Mouse (Mus musculus): ENCODE measurements at regions not wholly inside any gene's neighbourhood (a gene's known extent, or its start where the extent isn't known, plus 50 kb on each side); places are given as distances from the start of the nearest gene placed in this dataset.

DNA sequence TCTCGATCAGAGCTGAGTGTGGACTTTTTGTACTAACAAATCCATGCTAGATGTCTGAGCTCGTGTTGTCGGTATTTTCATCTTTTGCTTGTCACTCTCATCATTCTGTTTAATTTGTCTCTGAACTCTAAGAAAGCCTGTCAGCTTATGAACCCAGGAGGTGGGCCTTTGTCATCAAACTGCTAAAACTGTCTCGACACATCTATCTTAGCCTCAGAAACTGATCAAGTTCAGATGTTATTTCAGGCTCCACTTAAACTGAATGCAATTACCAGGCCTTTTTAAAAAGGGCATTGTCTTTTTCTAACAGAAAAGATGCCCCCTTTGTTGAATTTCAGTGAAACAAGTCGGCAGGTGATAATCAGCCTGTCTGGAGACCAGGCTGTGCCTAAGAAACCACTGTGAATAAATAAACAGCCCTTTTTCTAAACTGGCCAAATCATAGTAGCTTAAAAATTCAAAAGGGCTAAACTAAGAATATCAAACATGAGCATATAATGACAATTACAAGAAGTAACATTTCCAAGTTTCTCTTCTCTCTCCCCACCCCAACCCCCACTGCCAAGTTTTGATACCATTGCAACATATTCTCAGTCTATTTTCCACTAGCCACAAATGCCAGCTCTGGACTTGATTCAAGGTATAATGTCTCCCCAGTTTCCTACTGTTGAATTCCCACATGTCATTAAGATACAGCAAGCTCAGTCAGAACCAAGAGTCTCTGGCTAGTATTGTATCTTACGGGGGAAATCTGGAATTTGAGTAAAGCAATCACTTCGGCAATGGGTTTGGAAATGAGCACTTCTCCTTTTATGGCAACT lies 175.8 kb downstream of the 1190002N15Rik start:
- Histone ChIP-seq H3K27ac (ENCODE audit: low read depth) (no peak overlapping the region), H3K9ac (no peak overlapping the region), H3K27me3 (ENCODE audit: insufficient read depth, low read length) (no peaks in the 10 kb centered on the region), H3K4me3 (ENCODE audit: low read depth, low read length) (no peak overlapping the region), H3K4me2 (no peak overlapping the region), H3K36me3 (ENCODE audit: insufficient read depth) (no peaks in the 10 kb centered on the region), H3K4me1 (ENCODE audit: insufficient read depth) (no peaks in the 10 kb centered on the region), H3K9me3 (ENCODE audit: low read depth, low read length) (no peaks in the 10 kb centered on the region)
- no peak for TF ChIP-seq CTCF (IDR thresholded peaks at IDR 0.05; ENCODE audit: low read depth)
- 54% methylated on average over 7 of the region's 7 CpGs for WGBS
- ATAC-seq (ENCODE audit: insufficient read depth), result no peak
- no peak for DNase-seq

DNA sequence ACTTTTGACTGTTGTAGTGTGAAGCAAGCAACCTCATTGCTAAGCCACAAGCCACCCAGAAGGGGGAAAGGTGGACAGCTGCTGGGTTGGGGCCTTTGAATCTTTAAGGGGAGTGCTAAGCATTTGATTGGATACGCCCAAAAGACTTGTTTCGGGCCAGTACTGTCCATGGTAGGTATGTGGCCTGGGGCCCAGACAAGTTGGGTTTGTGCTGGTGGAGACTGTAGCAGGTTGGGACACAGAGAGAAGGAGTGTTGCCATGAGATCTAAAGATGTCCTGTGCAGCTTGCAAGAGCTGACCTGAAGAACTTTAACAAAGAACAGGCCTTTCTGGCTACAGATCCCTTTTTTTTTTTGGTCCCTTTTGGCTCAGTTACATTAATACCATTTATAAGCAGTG lies 176.9 kb downstream of the 1190002N15Rik start:
- ATAC-seq (ENCODE audit: insufficient read depth), result no peak
- Histone ChIP-seq H3K27ac (ENCODE audit: low read depth) (no peak overlapping the region), H3K4me1 (ENCODE audit: insufficient read depth) (no peaks in the 10 kb centered on the region), H3K36me3 (ENCODE audit: insufficient read depth) (no peaks in the 10 kb centered on the region), H3K9ac (no peak overlapping the region), H3K4me2 (no peak overlapping the region), H3K27me3 (ENCODE audit: insufficient read depth, low read length) (no peaks in the 10 kb centered on the region), H3K4me3 (ENCODE audit: low read depth, low read length) (no peak overlapping the region), H3K9me3 (ENCODE audit: low read depth, low read length) (no peaks in the 10 kb centered on the region)
- DNase-seq, result no peak
- WGBS, result 87% methylated on average over 2 of the region's 2 CpGs
- TF ChIP-seq CTCF (IDR thresholded peaks at IDR 0.05; ENCODE audit: low read depth), result no peak

DNA sequence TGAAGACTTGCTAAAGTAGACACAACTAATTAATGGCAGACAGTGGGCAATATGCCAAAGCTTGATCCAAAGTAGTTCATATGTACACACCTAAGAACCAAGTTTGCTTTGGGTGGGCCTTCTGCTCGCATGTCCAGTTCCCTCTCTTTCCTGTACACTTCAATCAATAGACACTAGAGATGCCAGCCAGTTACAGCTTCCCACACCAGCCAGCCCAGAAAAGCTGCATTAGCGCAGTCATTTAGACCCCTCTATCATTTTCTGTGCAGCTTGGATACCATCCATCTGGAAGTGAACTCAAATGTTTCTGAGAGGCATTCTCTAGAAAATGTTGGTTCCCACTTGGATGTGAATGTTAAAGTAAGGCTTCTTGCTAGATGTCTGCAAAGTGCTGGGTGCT lies 179.7 kb downstream of the 1190002N15Rik start:
- ATAC-seq (ENCODE audit: insufficient read depth), result peak; percentile 52; the same call in 1 of the 2 replicates
- Histone ChIP-seq H3K36me3 (ENCODE audit: insufficient read depth) (no peaks in the 10 kb centered on the region), H3K27ac (ENCODE audit: low read depth) (no peak overlapping the region), H3K9me3 (ENCODE audit: low read depth, low read length) (no peaks in the 10 kb centered on the region), H3K4me3 (ENCODE audit: low read depth, low read length) (no peak overlapping the region), H3K4me2 (no peak overlapping the region), H3K4me1 (ENCODE audit: insufficient read depth) (no peaks in the 10 kb centered on the region), H3K9ac (no peak overlapping the region), H3K27me3 (ENCODE audit: insufficient read depth, low read length) (no peaks in the 10 kb centered on the region)
- DNase-seq, result peak; percentile 27
- 54% methylated on average over 2 of the region's 2 CpGs for WGBS
- no peak for TF ChIP-seq CTCF (IDR thresholded peaks at IDR 0.05; ENCODE audit: low read depth)

DNA sequence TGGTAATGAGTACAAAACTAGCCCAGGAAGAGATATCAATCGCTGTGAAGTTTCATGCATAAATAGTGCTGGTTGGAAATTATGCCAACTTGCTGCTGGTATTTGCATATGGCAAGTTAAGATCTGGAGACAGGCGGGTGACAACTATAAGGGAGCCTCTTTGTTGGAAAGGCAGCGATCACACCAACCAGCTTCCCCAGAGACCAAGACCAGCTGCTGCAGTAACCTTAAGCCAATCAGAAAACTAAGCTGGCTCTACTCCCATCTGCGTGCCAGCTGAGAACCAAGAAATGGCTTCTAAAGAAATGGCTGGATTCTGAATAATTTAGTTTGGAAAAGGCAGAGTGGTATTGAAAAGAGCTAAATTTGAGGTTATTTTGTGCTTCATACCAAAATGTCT lies 195.9 kb downstream of the 1190002N15Rik start:
- 83% methylated on average over 4 of the region's 4 CpGs for WGBS
- H3K9me3 ChIP-seq (ENCODE audit: low read depth, low read length), result no peaks in the 10 kb centered on the region

DNA sequence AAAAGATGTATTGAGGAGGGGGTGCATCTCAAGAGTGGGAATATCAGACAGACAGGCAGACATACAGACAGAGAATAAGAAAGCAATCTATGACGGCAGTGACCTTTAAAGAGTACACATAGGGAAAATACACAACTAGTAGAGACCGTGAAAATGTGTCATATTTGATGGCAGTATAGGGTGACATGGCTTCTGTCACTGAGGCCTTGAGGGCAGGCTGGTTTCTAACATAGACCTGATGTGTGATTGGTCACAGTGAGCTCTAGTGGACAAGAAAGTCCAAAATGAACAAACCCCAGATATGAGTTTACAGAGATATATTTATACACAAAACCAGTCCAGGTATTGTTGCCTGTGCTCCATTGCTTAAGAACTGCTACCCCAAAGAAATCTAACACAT lies 196.3 kb downstream of the 1190002N15Rik start:
- WGBS, result 85% methylated on average over 2 of the region's 2 CpGs
- ATAC-seq (ENCODE audit: insufficient read depth), result no peak
- no peaks in the 10 kb centered on the region for H3K36me3 ChIP-seq (ENCODE audit: insufficient read depth)

More for the DNA sequence above, 195.9 kb downstream of the 1190002N15Rik start:
- ATAC-seq (ENCODE audit: insufficient read depth), result no peak
- H3K4me1 ChIP-seq (ENCODE audit: insufficient read depth), result no peaks in the 10 kb centered on the region
- DNase-seq, result no peak
- no peak overlapping the region for H3K9ac ChIP-seq
- no peaks in the 10 kb centered on the region for H3K36me3 ChIP-seq (ENCODE audit: insufficient read depth)
- H3K27ac ChIP-seq (ENCODE audit: low read depth), result no peak overlapping the region
- no peaks in the 10 kb centered on the region for H3K27me3 ChIP-seq (ENCODE audit: insufficient read depth, low read length)
- H3K4me2 ChIP-seq, result no peak overlapping the region
- no peak for TF ChIP-seq CTCF (IDR thresholded peaks at IDR 0.05; ENCODE audit: low read depth)
- no peak overlapping the region for H3K4me3 ChIP-seq (ENCODE audit: low read depth, low read length)

DNA sequence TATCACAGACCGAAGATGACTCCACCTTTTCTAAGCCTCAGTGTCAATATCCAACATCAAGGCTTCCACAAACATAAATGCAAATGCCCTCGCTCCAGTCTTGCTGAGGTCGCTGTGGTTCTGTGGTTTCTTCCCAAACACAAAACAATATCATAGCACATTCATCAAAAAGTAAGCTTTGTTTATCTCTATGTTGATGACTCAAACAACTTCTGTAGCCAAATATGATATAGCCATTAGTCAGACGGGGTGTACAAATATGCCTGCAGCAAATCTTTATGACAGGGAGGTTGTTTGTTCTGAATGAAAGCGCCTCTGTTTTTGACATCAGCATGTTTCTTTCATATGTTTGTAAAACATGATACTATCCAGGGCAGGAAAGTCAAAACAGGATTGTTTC lies 204.4 kb downstream of the 1190002N15Rik start:
- TF ChIP-seq CTCF (IDR thresholded peaks at IDR 0.05; ENCODE audit: low read depth), result no peak
- Histone ChIP-seq H3K9ac (no peak overlapping the region), H3K27ac (ENCODE audit: low read depth) (no peak overlapping the region), H3K36me3 (ENCODE audit: insufficient read depth) (no peaks in the 10 kb centered on the region), H3K9me3 (ENCODE audit: low read depth, low read length) (no peaks in the 10 kb centered on the region), H3K4me2 (no peak overlapping the region), H3K4me1 (ENCODE audit: insufficient read depth) (no peaks in the 10 kb centered on the region), H3K4me3 (ENCODE audit: low read depth, low read length) (no peak overlapping the region), H3K27me3 (ENCODE audit: insufficient read depth, low read length) (no peaks in the 10 kb centered on the region)
- ATAC-seq (ENCODE audit: insufficient read depth), result no peak
- 62% methylated on average over 5 of the region's 5 CpGs for WGBS
- peak; percentile 28 for DNase-seq

More for the DNA sequence above, 196.3 kb downstream of the 1190002N15Rik start:
- H3K4me3 ChIP-seq (ENCODE audit: low read depth, low read length), result no peak overlapping the region
- H3K9ac ChIP-seq, result no peak overlapping the region
- H3K27me3 ChIP-seq (ENCODE audit: insufficient read depth, low read length), result no peaks in the 10 kb centered on the region
- H3K4me2 ChIP-seq, result no peak overlapping the region
- H3K9me3 ChIP-seq (ENCODE audit: low read depth, low read length), result no peaks in the 10 kb centered on the region
- no peak overlapping the region for H3K27ac ChIP-seq (ENCODE audit: low read depth)
- DNase-seq, result no peak
- TF ChIP-seq CTCF (IDR thresholded peaks at IDR 0.05; ENCODE audit: low read depth), result no peak
- H3K4me1 ChIP-seq (ENCODE audit: insufficient read depth), result no peaks in the 10 kb centered on the region

DNA sequence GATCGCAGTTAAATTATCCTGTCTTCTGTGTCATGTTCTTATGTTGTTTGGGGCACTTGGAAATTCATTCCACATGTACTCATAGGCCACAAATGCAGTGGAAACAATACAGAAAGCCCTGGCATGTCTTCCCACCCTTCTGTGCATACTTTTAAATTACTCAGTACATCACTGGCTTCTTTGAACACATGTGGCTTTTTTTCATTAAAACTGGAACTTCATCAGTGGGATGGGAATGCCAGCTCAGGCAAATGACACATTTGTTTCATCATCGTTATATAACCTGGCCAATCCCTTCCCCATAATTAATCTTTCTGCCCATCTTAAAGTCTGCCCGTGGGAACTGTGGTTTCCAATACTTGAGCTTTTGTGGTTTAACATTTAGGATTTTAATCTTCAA lies 214.9 kb downstream of the 1190002N15Rik start:
- WGBS, result 85% methylated on average over 3 of the region's 3 CpGs
- no peak for TF ChIP-seq CTCF (IDR thresholded peaks at IDR 0.05; ENCODE audit: low read depth)
- no peak overlapping the region for H3K4me3 ChIP-seq (ENCODE audit: low read depth, low read length)

More for the DNA sequence above, 214.9 kb downstream of the 1190002N15Rik start:
- DNase-seq (no peak), ATAC-seq (ENCODE audit: insufficient read depth) (no peak)
- Histone ChIP-seq H3K36me3 (ENCODE audit: insufficient read depth) (no peaks in the 10 kb centered on the region), H3K4me1 (ENCODE audit: insufficient read depth) (no peaks in the 10 kb centered on the region), H3K27ac (ENCODE audit: low read depth) (no peak overlapping the region), H3K9ac (no peak overlapping the region), H3K27me3 (ENCODE audit: insufficient read depth, low read length) (no peaks in the 10 kb centered on the region), H3K4me2 (no peak overlapping the region), H3K9me3 (ENCODE audit: low read depth, low read length) (no peaks in the 10 kb centered on the region)
